Mouse (Mus musculus): ENCODE results near the gene Cacna2d3.

Gene Cacna2d3

GRCm38 (mm10) chr14:29267233-29267874 lies 454.3 kb downstream of the Cacna2d3 start:
- DNase-seq (ENCODE audit: low spot score in 2 of 2): no peak

DNA sequence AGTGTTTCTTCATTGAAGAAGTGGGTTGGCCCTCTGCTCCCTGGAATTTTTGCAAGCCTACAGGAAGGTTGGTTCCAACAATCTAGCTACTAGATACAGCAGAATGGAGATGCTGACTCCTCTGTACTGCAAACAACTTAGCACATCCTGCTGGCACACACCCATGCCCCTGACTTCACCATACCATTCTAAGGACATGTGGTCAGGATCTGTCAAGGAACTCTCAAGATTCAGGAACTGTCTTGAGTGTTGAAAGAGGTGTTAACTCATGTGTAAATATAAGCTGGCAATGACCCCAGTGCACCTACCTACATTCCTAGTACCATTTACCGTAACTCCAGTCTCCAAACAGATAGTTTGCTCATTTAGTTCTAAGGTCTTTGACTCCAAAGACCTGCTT lies 461.0 kb downstream of the Cacna2d3 start:
- DNase-seq (ENCODE audit: low spot score in 2 of 2): no peak

GRCm38 (mm10) chr14:29243516-29243915 lies 478.1 kb downstream of the Cacna2d3 start:
- DNase-seq (ENCODE audit: low spot score in 2 of 2): no peak

GRCm38 (mm10) chr14:29238446-29238845 lies 483.2 kb downstream of the Cacna2d3 start:
- no peak for DNase-seq (ENCODE audit: low spot score in 2 of 2)

DNA sequence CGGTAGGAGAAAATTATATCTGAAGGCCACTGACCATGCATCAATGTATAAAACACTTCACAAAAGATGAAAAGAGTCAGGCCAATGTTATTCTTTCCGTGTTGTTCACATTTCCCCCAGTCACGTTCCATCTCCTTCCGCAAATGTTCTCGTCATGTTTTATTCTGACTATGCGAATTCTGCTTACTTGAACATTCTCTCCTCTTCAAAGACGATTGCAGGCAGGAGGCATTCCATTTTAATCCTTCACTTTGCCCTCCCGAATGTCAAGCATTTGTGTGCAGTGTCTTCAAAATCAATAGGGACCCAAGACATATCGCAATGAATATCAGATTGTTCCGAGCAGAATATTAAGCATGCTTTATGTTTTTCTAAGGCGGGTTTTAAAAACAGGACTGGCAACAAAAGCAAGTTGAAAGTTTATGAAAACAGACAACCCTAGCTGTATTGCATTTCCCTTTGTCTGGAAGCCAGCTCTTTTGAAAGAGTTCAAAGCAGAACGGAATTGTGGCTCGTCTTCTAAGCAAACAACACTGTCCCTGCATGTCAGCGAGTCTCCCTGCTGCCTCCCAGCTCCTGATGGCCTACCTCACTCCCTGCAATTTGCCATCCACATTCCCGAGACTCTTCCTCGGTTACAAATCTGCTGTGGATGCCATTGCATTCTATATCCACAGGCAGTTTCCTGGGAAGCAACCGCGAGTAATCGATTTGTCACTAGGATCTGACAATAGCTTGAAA lies 492.5 kb downstream of the Cacna2d3 start:
- DNase-seq (ENCODE audit: low spot score in 2 of 2): no peak

- DNase-seq (ENCODE audit: low spot score in 2 of 2): no peak
Measured at GRCm38 (mm10) chr14:29228471-29228870, 493.2 kb downstream of the Cacna2d3 start.

DNA sequence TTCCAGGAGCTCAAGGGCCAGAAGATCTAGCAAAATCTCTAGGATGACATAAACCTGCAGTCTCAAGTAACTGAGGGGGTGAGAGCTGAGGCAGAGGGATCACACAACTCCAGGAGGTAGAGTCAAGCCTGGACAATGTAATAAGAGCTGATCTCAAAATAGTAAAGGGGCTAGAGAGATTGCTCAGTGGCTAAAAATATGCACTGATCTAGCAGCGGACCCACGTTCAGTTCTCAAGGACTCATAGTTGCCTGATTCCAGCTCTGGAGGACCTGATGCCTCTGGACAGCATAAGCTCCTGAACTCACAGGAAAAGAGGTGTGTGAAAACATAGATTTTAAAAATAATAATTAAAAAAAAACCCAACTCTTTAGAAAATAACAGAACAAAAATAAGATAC lies 493.7 kb downstream of the Cacna2d3 start:
- no peak for DNase-seq (ENCODE audit: low spot score in 2 of 2)

- no peak for DNase-seq (ENCODE audit: low spot score in 2 of 2)
Measured at GRCm38 (mm10) chr14:29225754-29226365, 495.8 kb downstream of the Cacna2d3 start.

- no peak for DNase-seq (ENCODE audit: low spot score in 2 of 2)
Measured at GRCm38 (mm10) chr14:29223012-29223411, 498.7 kb downstream of the Cacna2d3 start.

DNA sequence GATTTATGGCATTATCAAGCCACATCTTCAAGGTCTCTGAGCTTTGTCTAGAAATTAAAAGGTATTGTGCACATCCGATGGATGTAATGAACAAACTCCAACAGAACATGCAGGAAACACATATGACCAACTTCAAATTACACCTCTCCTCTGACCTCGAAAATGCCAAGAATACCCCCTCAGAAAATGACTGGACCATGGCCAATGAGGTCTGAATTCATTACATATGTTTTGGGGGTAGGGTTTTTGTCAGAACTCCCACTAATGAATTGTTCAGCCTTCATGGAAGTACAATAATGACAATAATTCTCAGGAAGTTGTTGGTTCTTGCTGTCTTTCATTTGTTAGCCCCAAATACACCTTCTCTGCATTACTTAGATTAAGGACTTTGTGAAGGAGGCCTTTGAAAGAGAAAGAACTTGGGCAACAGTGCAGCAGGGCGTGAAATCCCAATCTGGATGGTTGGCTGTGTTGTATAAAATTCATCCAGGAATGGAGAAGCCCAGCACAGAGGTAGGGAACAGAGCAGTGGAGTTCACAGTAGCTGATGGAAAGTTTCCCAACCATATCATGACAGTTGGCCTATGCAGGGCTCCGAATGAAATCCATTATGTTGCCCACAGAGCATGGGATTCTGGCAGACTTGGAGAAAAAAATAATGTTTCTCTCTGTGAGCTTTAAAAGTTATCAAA lies 499.3 kb downstream of the Cacna2d3 start:
- no peak for DNase-seq (ENCODE audit: low spot score in 2 of 2)

DNA sequence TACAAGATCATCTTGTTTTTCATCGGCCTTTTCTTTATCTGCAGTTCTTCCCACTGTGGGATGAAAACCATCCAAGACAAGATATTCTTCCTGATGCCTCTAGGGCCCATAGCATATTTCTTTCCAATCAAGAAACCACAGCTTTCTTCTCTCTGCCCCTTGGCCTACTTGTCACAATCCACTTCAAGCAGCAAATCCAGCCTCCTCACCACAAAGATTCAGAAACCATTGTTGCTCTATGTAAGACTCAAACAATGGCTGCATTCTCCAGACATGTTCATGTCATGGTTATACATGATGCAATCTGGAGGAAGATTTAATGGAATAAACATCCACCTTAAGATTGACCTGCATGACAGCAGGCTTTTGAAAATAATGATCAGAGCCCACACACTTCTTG lies 505.6 kb downstream of the Cacna2d3 start:
- DNase-seq (ENCODE audit: low spot score in 2 of 2): no peak

GRCm38 (mm10) chr14:29204967-29205268 lies 516.7 kb downstream of the Cacna2d3 start:
- DNase-seq (ENCODE audit: low spot score in 2 of 2): no peak

DNA sequence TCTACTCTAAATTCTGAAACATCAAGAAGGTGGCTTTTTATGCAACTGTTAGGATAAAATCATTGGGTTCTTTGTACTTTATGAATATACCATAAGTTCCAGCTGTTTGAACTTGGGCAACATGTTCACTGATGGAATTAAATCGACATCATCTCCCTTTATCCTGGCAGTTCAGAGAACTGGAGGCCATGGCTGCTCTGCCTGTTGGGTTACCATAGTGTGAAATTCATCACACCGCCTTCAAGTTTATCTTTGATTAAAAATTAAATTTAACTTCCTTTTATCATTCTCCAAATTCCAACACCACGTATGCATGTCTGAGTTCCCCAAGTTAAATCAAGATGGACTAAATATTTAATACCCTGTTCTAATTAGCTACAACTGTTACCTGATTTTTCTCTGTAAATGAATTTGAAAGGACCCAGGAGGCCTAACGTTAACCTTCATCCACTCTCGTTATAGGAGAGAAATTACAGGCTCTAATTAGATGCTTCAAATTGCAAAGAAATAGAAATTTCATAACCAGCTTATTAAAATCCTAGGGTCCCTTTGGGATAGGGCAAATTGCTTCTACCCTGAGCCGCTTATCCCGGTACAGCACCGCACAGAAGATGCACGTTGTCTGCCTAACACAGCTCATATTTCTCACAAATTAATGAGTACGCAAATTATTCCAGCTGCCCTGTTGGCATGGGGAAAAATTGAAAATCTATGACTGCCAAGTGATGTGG lies 517.3 kb downstream of the Cacna2d3 start:
- no peak for DNase-seq (ENCODE audit: low spot score in 2 of 2)

DNA sequence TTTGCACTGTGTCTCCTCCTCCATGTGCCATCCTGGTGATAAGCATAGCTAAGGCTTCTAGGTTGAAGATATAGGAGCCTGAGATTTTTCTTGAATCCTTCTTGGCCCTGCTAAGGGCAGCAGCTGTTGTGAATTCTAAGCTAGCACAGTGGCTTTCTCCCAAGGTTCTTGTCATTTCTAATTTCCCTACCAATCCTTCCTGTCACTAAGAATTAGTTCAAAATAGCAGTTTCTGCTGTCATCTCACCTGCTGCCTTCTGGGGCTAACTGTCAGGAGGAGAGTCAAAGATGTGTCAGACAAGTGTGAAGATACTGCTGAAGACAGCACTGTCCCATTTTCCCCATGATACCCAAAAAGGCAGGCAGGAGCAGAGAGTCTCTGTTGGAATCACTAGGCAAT lies 525.5 kb downstream of the Cacna2d3 start:
- no peak for DNase-seq (ENCODE audit: low spot score in 2 of 2)

DNA sequence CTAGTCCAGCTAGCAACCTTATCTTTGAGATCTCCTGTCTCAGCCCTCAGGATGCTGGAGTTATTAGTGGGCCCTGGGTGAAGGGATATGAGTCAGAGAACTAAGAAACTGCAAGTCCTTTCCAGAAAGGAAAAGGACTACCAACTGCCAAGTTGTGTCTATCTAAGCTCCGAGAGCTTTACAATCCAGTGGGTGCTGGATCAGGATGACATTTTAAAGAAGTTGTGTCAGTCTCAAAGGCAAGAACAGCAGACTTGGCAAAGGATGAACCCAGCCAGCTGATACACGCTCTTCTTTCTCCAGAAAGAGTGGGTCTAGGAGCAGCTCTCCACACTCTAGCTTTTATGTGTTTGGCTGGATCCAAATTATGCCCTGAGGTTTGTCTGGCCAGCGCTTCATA lies 530.2 kb downstream of the Cacna2d3 start:
- DNase-seq (ENCODE audit: low spot score in 2 of 2): no peak

DNA sequence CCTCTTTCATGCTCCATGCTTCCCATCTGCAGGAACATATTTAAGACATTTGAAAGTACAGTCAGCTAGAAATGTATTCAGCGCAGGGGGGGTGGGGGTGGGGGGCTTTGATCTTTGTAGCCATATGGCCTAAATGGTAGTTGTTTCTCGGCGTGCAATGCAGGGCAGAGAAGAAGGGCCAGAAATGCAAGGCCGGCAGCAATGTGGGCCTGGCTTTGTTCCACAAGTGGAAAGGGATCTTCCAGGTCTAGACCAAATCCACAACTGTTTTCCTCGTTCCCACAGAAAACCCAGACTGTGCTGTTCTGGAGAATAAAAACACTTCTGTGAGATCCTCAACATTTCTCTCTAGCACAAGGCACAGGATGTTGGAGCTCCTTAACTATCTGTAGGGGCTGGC lies 537.9 kb downstream of the Cacna2d3 start:
- DNase-seq (ENCODE audit: low spot score in 2 of 2): no peak

DNA sequence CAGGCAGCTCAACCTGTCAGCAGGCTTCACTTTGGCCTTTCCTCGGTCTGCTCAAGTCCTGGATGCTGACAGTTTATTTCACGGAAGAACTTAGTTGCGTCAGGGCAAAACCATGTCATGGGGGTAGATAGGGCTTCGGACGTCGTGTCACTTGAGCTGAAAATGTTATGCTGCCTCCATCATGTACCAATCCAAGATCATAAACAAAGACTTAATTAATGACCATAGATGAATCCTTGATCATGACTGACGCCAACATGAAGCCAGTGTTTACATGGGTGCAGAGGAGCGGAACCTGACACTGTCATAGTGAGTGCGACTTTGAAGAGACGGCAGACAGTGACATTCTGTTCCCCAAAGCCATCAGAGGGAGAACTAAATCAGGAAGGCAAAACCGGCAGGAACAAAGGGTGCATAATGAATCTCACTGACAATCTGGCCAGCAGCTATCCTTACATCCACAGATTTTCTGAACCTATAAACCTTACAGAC lies 542.2 kb downstream of the Cacna2d3 start:
- DNase-seq (ENCODE audit: low spot score in 2 of 2): no peak

DNA sequence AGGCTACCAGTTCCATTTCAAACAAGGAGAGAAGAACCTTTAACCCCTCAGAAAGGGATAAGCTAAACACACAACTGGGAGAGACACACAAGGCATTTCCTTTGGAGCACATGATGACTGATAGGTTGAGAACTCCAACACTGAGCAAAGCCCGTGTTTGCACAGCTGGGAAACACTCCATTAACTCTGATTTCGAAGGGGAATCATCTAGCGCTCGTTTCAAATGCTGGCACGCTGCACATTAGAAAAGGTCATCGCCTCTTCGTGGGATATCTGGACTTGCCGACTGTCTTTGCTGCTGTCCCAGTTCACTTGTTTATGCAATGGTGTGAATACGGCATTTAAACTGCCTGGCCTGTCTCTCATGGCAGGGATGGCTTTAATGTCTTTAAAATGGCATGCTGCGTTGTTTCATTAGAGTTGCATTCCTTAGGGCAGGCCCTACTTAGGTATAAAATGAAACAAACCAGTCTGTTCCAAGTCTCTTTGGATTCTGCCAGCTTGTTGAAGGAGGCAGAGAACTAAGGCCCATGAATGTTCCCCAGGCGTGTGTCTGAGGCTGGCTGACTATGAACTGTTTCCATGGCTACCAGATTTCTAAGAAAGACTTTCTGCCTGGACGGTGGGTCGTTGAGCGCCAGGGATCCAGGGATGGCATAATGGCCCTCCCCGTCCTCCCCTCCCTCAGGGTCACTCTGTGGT lies 542.8 kb downstream of the Cacna2d3 start:
- peak in 1 of 2 experiments; percentile 15 for DNase-seq (ENCODE audit: low spot score in 2 of 2)

- DNase-seq (ENCODE audit: low spot score in 2 of 2): no peak
Measured at GRCm38 (mm10) chr14:29174762-29175161, 546.9 kb downstream of the Cacna2d3 start.

DNA sequence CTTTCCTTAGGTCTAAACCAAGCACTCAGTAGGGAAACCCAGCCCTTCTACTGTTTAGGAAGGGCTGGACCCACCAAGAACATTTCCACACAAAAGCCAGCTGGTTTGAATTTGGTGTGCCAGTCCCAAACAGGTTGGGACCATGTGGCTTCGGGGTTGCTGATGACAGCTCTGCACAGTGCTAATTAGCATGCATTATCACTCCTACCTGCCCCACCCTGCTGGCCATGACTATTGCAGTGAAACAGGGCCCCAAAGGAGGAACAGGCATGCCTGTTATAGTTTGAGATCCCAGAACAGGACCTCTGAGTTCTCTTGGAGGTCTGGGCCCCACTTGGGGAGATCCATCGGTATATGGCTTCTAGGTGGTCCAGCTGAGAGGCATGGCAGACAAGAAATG lies 549.5 kb downstream of the Cacna2d3 start:
- no peak for DNase-seq (ENCODE audit: low spot score in 2 of 2)

DNA sequence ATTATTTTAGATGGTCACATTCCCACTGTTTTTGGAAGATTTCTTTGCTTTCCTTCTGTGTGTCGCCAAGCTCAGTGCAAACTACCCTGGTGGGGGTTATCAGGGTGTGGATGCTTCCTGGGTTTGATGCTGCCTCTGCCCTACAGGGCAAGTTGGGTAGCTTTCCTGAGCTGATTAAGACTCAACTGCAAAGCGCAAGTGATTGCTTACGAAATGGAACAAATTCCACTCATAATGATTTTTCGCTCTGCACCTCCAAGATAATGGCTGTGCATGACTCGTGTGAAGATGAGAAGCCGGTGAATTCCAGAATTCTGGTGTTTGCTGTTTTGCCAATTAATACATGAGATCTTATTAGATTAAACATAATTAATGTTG lies 557.0 kb downstream of the Cacna2d3 start:
- no peak for DNase-seq (ENCODE audit: low spot score in 2 of 2)
